ENCODE assay signal across 7 mouse cellular contexts in genomic region chr8:70821399-70821962, GRCm38 (mm10). TPM values are rescaled to one million over a fixed set of nuclear protein-coding genes. Genes with fewer than 3 reads are reported as not detected.
DNase-seq lines count a peak whose midpoint lies in the region; ATAC-seq and TF ChIP-seq lines count a peak whose summit lies in the region.

No protein-coding gene starts in this region.

- H3K9ac ChIP-seq in ES-E14 (ENCODE audit: insufficient read depth, low read depth, low read length, poor library complexity, severe bottlenecking), result no peak overlapping the region; the same call in 1 of the 2 replicates
- H3K9ac ChIP-seq in heart, embryonic 11.5 days (ENCODE audit: low read depth, low read length), result no peak overlapping the region
- no peak overlapping the region; the same call in 1 of the 2 replicates for H3K9ac ChIP-seq in kidney, embryonic 16.5 days (replicated peaks; ENCODE audit: low read length)

- 16% methylated on average over 30 of the region's 30 CpGs for WGBS in heart, embryonic 11.5 days (ENCODE audit: insufficient replicate concordance)
- 16% methylated on average over 30 of the region's 30 CpGs for WGBS in kidney, embryonic 16.5 days

- ATAC-seq in common myeloid progenitor, adult 5-6 weeks (replicated peaks; ENCODE audit: low read depth, poor library complexity, severe bottlenecking), result peak; percentile 92
- 0 out of 2 replicates have a peak, but pooled peaks have one; percentile 8 for ATAC-seq in heart, embryonic 11.5 days (replicated peaks; ENCODE audit: insufficient number of reproducible peaks, low FRiP score, low TSS enrichment)
- ATAC-seq in kidney, embryonic 16.5 days (ENCODE audit: low FRiP score, low TSS enrichment), result peak; percentile 19; the same call in 1 of the 2 replicates

- H3K4me1 ChIP-seq in ES-E14 (ENCODE audit: control insufficient read depth in 2 of 2, insufficient read depth in 2 of 2, low read length in 2 of 2, poor library complexity in 1 of 2), result peaks cover 0 to 10% of the 10 kb centered on the region in 2 experiments; a peak in 3 of 4 replicates
- H3K4me1 ChIP-seq in heart, embryonic 11.5 days (ENCODE audit: control insufficient read depth, insufficient read depth, low read length), result peaks cover 12% of the 10 kb centered on the region
- peaks cover 15% of the 10 kb centered on the region for H3K4me1 ChIP-seq in kidney, embryonic 16.5 days (ENCODE audit: insufficient read depth, low read length)

- H3K9me3 ChIP-seq in ES-E14 (ENCODE audit: control insufficient read depth, insufficient read depth, low read depth, low read length), result no peaks in the 10 kb centered on the region
- peaks cover 7% of the 10 kb centered on the region for H3K9me3 ChIP-seq in heart, embryonic 11.5 days (replicated peaks; ENCODE audit: control insufficient read depth, low read length)
- peaks cover 12% of the 10 kb centered on the region; the same call in 1 of the 2 replicates for H3K9me3 ChIP-seq in kidney, embryonic 16.5 days (ENCODE audit: low read length)

- H3K27ac ChIP-seq in ES-E14 (ENCODE audit: insufficient read depth, low read depth, low read length, poor library complexity, severe bottlenecking), result no peak overlapping the region
- no peak overlapping the region for H3K27ac ChIP-seq in heart, embryonic 11.5 days (ENCODE audit: low read depth, low read length)
- H3K27ac ChIP-seq in kidney, embryonic 16.5 days (ENCODE audit: low read length), result no peak overlapping the region

- H3K27me3 ChIP-seq in heart, embryonic 11.5 days (ENCODE audit: control insufficient read depth, insufficient read depth, low read length), result peaks cover 30% of the 10 kb centered on the region
- peaks cover 8% of the 10 kb centered on the region; the same call in 1 of the 2 replicates for H3K27me3 ChIP-seq in kidney, embryonic 16.5 days (ENCODE audit: insufficient read depth, low read length)

- H3K4me2 ChIP-seq in heart, embryonic 11.5 days, result no peak overlapping the region
- no peak overlapping the region for H3K4me2 ChIP-seq in kidney, embryonic 16.5 days (replicated peaks; ENCODE audit: low read depth, low read length)

- in situ Hi-C loops in ES-E14 (cut with MboI; ENCODE audit: low sequenced_read_pairs in 2 of 2, unreplicated experiment in 2 of 2), result no loop called here

- DNase-seq in CD4-positive helper T cell, adult 2 months (ENCODE audit: low read depth, low spot score), result peak; percentile 72
- DNase-seq in ES-E14 (ENCODE audit: low read depth, low spot score), result no peak
- DNase-seq in lung, postnatal 4 days, result peak; percentile 80 to 85
- peak; percentile 72 to 83 for DNase-seq in spleen, postnatal 10 days (ENCODE audit: low spot score in 2 of 2)

- no peak overlapping the region for H3K4me3 ChIP-seq in ES-E14 (ENCODE audit: insufficient read depth in 1 of 2, low read depth in 1 of 2, low read length in 2 of 2, poor library complexity in 1 of 2, severe bottlenecking in 1 of 2)
- no peak overlapping the region for H3K4me3 ChIP-seq in heart, embryonic 11.5 days (ENCODE audit: low read depth, low read length)
- no peak overlapping the region for H3K4me3 ChIP-seq in kidney, embryonic 16.5 days (ENCODE audit: low read length)

- H3K36me3 ChIP-seq in ES-E14 (ENCODE audit: control insufficient read depth, insufficient read depth, low read length, poor library complexity, severe bottlenecking), result no peaks in the 10 kb centered on the region
- no peaks in the 10 kb centered on the region for H3K36me3 ChIP-seq in heart, embryonic 11.5 days (ENCODE audit: control insufficient read depth, insufficient read depth, low read length)
- H3K36me3 ChIP-seq in kidney, embryonic 16.5 days (ENCODE audit: insufficient read depth, low read length), result no peaks in the 10 kb centered on the region

TF ChIP-seq in ES-E14, 5 proteins besides CTCF, POLR2A, EP300 and RAD21:
- TF ChIP-seq HCFC1 (IDR thresholded peaks at IDR 0.05; ENCODE audit: borderline replicate concordance, insufficient read depth, low read length), result no peak
- peak; percentile 23; the same call in 1 of the 2 replicates for TF ChIP-seq ZC3H11A (IDR thresholded peaks at IDR 0.05; ENCODE audit: borderline replicate concordance, low read depth, low read length)
TF ChIP-seq in ES-E14: peak in this region for 1.

RNA-seq across cellular contexts. Expression of gene Il12rb1, which starts 13.2 kb away (rescaled TPM):
- 0.69 and 1.2 TPM in 2 replicates for total RNA-seq in ES-E14 (2012; rRNA removed)
- 1.6 and 3.5 TPM in 2 replicates for total RNA-seq in common myeloid progenitor, adult 5-6 weeks (2017)
- polyA plus RNA-seq in heart, embryonic 11.5 days (2014; fragmentation: Nextera tagmentation; extraction: Ambion mirVana), result 0.07 TPM in 1 of 2 replicates, not detected in the other
- 0.05 and 0.12 TPM in 2 replicates for polyA plus RNA-seq in kidney, embryonic 16.5 days (2015; fragmentation: Nextera tagmentation; extraction: Ambion mirVana)

RNA-seq across cellular contexts. Expression of gene Mast3, which starts 16.6 kb away (rescaled TPM):
- total RNA-seq in ES-E14 (2012; rRNA removed), result 7.8 and 11.5 TPM in 2 replicates
- total RNA-seq in common myeloid progenitor, adult 5-6 weeks (2017), result 21.7 and 22.2 TPM in 2 replicates
- 7.8 and 8.5 TPM in 2 replicates for polyA plus RNA-seq in heart, embryonic 11.5 days (2014; fragmentation: Nextera tagmentation; extraction: Ambion mirVana)
- 16.2 and 16.3 TPM in 2 replicates for polyA plus RNA-seq in kidney, embryonic 16.5 days (2015; fragmentation: Nextera tagmentation; extraction: Ambion mirVana)

RNA-seq across cellular contexts. Expression of gene Arrdc2, which starts 18.0 kb away (rescaled TPM):
- total RNA-seq in ES-E14 (2012; rRNA removed), result 11.4 and 18.8 TPM in 2 replicates
- total RNA-seq in common myeloid progenitor, adult 5-6 weeks (2017), result 7.3 and 19.9 TPM in 2 replicates
- polyA plus RNA-seq in heart, embryonic 11.5 days (2014; fragmentation: Nextera tagmentation; extraction: Ambion mirVana), result 2.4 and 3.2 TPM in 2 replicates
- polyA plus RNA-seq in kidney, embryonic 16.5 days (2015; fragmentation: Nextera tagmentation; extraction: Ambion mirVana), result 6.7 and 7.0 TPM in 2 replicates

RNA-seq across cellular contexts. Expression of gene Kcnn1, which starts 41.6 kb away (rescaled TPM):
- total RNA-seq in ES-E14 (2012; rRNA removed), result 3.7 and 6.6 TPM in 2 replicates
- 0.18 and 1.3 TPM in 2 replicates for total RNA-seq in common myeloid progenitor, adult 5-6 weeks (2017)
- 0.55 and 1.1 TPM in 2 replicates for polyA plus RNA-seq in heart, embryonic 11.5 days (2014; fragmentation: Nextera tagmentation; extraction: Ambion mirVana)
- 2.9 and 4.9 TPM in 2 replicates for polyA plus RNA-seq in kidney, embryonic 16.5 days (2015; fragmentation: Nextera tagmentation; extraction: Ambion mirVana)

RNA-seq across cellular contexts. Expression of gene Pik3r2, which starts 45.0 kb away (rescaled TPM):
- total RNA-seq in ES-E14 (2012; rRNA removed), result 52.7 and 71.0 TPM in 2 replicates
- 19.8 and 23.7 TPM in 2 replicates for total RNA-seq in common myeloid progenitor, adult 5-6 weeks (2017)
- 21.5 and 23.1 TPM in 2 replicates for polyA plus RNA-seq in heart, embryonic 11.5 days (2014; fragmentation: Nextera tagmentation; extraction: Ambion mirVana)
- polyA plus RNA-seq in kidney, embryonic 16.5 days (2015; fragmentation: Nextera tagmentation; extraction: Ambion mirVana), result 72.8 and 77.3 TPM in 2 replicates

Comparison
In these comparisons a context has a peak if more than half of its experiments do, and no peak if none do; other contexts are left out.
1. ATAC-seq: peak in every context shown above with its lines; median percentile 92 in common myeloid progenitor, adult 5-6 weeks; 19 in kidney, embryonic 16.5 days; 8 in heart, embryonic 11.5 days.